Mouse (Mus musculus): ENCODE measurements around the gene Kbtbd8. TPM values are rescaled to one million over a fixed set of nuclear protein-coding genes. Genes with fewer than 3 reads are reported as not detected.
A peak's percentile ranks its signal among the peaks of the same experiment; 100 is the strongest.

Kbtbd8 gene
- 4.0 TPM in 2 replicates for polyA plus RNA-seq (2015; fragmentation: Nextera tagmentation; extraction: Ambion mirVana)

- H3K27ac ChIP-seq, result peak within 1 kb of the TSS; percentile 72
- no peaks in the 10 kb centered on the region for H3K9me3 ChIP-seq
- peak within 1 kb of the TSS; percentile 73 for H3K4me2 ChIP-seq
- no peaks in the 10 kb centered on the region; the same call in 1 of the 2 replicates for H3K27me3 ChIP-seq (replicated peaks)
- no peak for ATAC-seq (ENCODE audit: insufficient read depth, low FRiP score, low read depth)
- WGBS, result 21% methylated on average over 13 of the region's 13 CpGs
- no peaks in the 10 kb centered on the region for H3K36me3 ChIP-seq
- peak within 1 kb of the TSS; percentile 17; the same call in 1 of the 2 replicates for H3K9ac ChIP-seq
- H3K4me3 ChIP-seq (replicated peaks), result peak within 1 kb of the TSS; percentile 68
- no peaks in the 10 kb centered on the region for H3K4me1 ChIP-seq
Observed at GRCm38 (mm10) chr6:95116946-95117345, at the start of gene Kbtbd8. TSS of gene Kbtbd8 (plus strand) at chr6:95117240.

- Histone ChIP-seq H3K4me1 (no peaks in the 10 kb centered on the region), H3K4me2 (no peak overlapping the region), H3K27me3 (replicated peaks) (no peaks in the 10 kb centered on the region), H3K9me3 (no peaks in the 10 kb centered on the region), H3K9ac (no peak overlapping the region), H3K4me3 (replicated peaks) (no peak overlapping the region), H3K27ac (no peak overlapping the region), H3K36me3 (no peaks in the 10 kb centered on the region)
- ATAC-seq (ENCODE audit: insufficient read depth, low FRiP score, low read depth), result no peak
- 90% methylated on average over 10 of the region's 10 CpGs for WGBS
Observed at GRCm38 (mm10) chr6:95069753-95070152, 47.3 kb upstream of the Kbtbd8 start.

- no peak overlapping the region for H3K4me3 ChIP-seq (replicated peaks)
- no peaks in the 10 kb centered on the region for H3K36me3 ChIP-seq
- WGBS, result 77% methylated on average over 1 of the region's 1 CpGs
- no peaks in the 10 kb centered on the region for H3K4me1 ChIP-seq
- H3K9me3 ChIP-seq, result no peaks in the 10 kb centered on the region
- H3K9ac ChIP-seq, result no peak overlapping the region
- no peak overlapping the region for H3K27ac ChIP-seq
- no peaks in the 10 kb centered on the region for H3K27me3 ChIP-seq (replicated peaks)
- ATAC-seq (ENCODE audit: insufficient read depth, low FRiP score, low read depth), result no peak
- H3K4me2 ChIP-seq, result no peak overlapping the region
Observed at GRCm38 (mm10) chr6:95085276-95085675, 31.8 kb upstream of the Kbtbd8 start.

GRCm38 (mm10) chr6:95087154-95087846 lies 29.7 kb upstream of the Kbtbd8 start:
- Histone ChIP-seq H3K9ac (no peak overlapping the region), H3K36me3 (no peaks in the 10 kb centered on the region), H3K27ac (no peak overlapping the region), H3K27me3 (replicated peaks) (no peaks in the 10 kb centered on the region), H3K9me3 (no peaks in the 10 kb centered on the region), H3K4me1 (no peaks in the 10 kb centered on the region), H3K4me2 (no peak overlapping the region), H3K4me3 (replicated peaks) (no peak overlapping the region)
- no peak for ATAC-seq (ENCODE audit: insufficient read depth, low FRiP score, low read depth)
- WGBS, result 75% methylated on average over 6 of the region's 6 CpGs

- no peak overlapping the region for H3K9ac ChIP-seq
- no peak overlapping the region for H3K4me2 ChIP-seq
- no peak overlapping the region for H3K4me3 ChIP-seq (replicated peaks)
- H3K27ac ChIP-seq, result no peak overlapping the region
- H3K27me3 ChIP-seq (replicated peaks), result no peaks in the 10 kb centered on the region
- H3K4me1 ChIP-seq, result no peaks in the 10 kb centered on the region
- no peak for ATAC-seq (ENCODE audit: insufficient read depth, low FRiP score, low read depth)
- no peaks in the 10 kb centered on the region for H3K9me3 ChIP-seq
- WGBS, result 46% methylated on average over 4 of the region's 4 CpGs
- no peaks in the 10 kb centered on the region for H3K36me3 ChIP-seq
Observed at GRCm38 (mm10) chr6:95088075-95088474, 29.0 kb upstream of the Kbtbd8 start.

GRCm38 (mm10) chr6:95094695-95095094 lies 22.3 kb upstream of the Kbtbd8 start:
- Histone ChIP-seq H3K4me3 (replicated peaks) (no peak overlapping the region), H3K27me3 (replicated peaks) (no peaks in the 10 kb centered on the region)
- ATAC-seq (ENCODE audit: insufficient read depth, low FRiP score, low read depth), result no peak

GRCm38 (mm10) chr6:95098366-95099109 lies 18.5 kb upstream of the Kbtbd8 start:
- Histone ChIP-seq H3K9ac (no peak overlapping the region), H3K4me1 (0 out of 2 replicates have a peak, but pooled peaks cover 4% of the 10 kb centered on the region), H3K9me3 (no peaks in the 10 kb centered on the region), H3K27ac (no peak overlapping the region), H3K36me3 (no peaks in the 10 kb centered on the region), H3K4me2 (peak overlapping the region; percentile 30), H3K27me3 (replicated peaks) (no peaks in the 10 kb centered on the region), H3K4me3 (replicated peaks) (no peak overlapping the region)
- ATAC-seq (ENCODE audit: insufficient read depth, low FRiP score, low read depth), result peak; percentile 53; the same call in 1 of the 2 replicates
- 14% methylated on average over 21 of the region's 21 CpGs for WGBS

More at GRCm38 (mm10) chr6:95094695-95095094, 22.3 kb upstream of the Kbtbd8 start:
- Histone ChIP-seq H3K36me3 (no peaks in the 10 kb centered on the region), H3K4me2 (no peak overlapping the region), H3K4me1 (0 out of 2 replicates have a peak, but pooled peaks cover 4% of the 10 kb centered on the region), H3K9me3 (no peaks in the 10 kb centered on the region), H3K9ac (no peak overlapping the region), H3K27ac (no peak overlapping the region)
- WGBS, result 45% methylated on average over 2 of the region's 2 CpGs

- 0 out of 2 replicates have a peak, but pooled peaks cover 2% of the 10 kb centered on the region for H3K4me1 ChIP-seq
- no peaks in the 10 kb centered on the region for H3K9me3 ChIP-seq
- no peak overlapping the region for H3K4me2 ChIP-seq
- H3K36me3 ChIP-seq, result no peaks in the 10 kb centered on the region
- H3K9ac ChIP-seq, result no peak overlapping the region
- H3K4me3 ChIP-seq (replicated peaks), result no peak overlapping the region
- WGBS, result 67% methylated on average over 3 of the region's 3 CpGs
- H3K27ac ChIP-seq, result no peak overlapping the region
- H3K27me3 ChIP-seq (replicated peaks), result no peaks in the 10 kb centered on the region
- no peak for ATAC-seq (ENCODE audit: insufficient read depth, low FRiP score, low read depth)
Observed at GRCm38 (mm10) chr6:95103706-95104105, 13.3 kb upstream of the Kbtbd8 start.

- Histone ChIP-seq H3K36me3 (no peaks in the 10 kb centered on the region), H3K4me2 (no peak overlapping the region), H3K27ac (no peak overlapping the region), H3K4me3 (replicated peaks) (no peak overlapping the region), H3K9me3 (no peaks in the 10 kb centered on the region), H3K27me3 (replicated peaks) (no peaks in the 10 kb centered on the region), H3K9ac (no peak overlapping the region), H3K4me1 (no peaks in the 10 kb centered on the region)
- ATAC-seq (ENCODE audit: insufficient read depth, low FRiP score, low read depth), result no peak
Observed at GRCm38 (mm10) chr6:95108437-95108836, 8.6 kb upstream of the Kbtbd8 start.

- ATAC-seq (ENCODE audit: insufficient read depth, low FRiP score, low read depth), result no peak
- 88% methylated on average over 6 of the region's 6 CpGs for WGBS
- H3K9me3 ChIP-seq, result no peaks in the 10 kb centered on the region
Observed at GRCm38 (mm10) chr6:95109691-95110450, 7.2 kb upstream of the Kbtbd8 start.

GRCm38 (mm10) chr6:95112015-95112414 lies 5.0 kb upstream of the Kbtbd8 start:
- ATAC-seq (ENCODE audit: insufficient read depth, low FRiP score, low read depth), result no peak
- Histone ChIP-seq H3K27me3 (replicated peaks) (no peaks in the 10 kb centered on the region), H3K36me3 (no peaks in the 10 kb centered on the region), H3K9me3 (no peaks in the 10 kb centered on the region), H3K27ac (no peak overlapping the region), H3K4me1 (no peaks in the 10 kb centered on the region), H3K9ac (no peak overlapping the region), H3K4me2 (no peak overlapping the region), H3K4me3 (replicated peaks) (no peak overlapping the region)
- WGBS, result 66% methylated on average over 5 of the region's 5 CpGs

More at GRCm38 (mm10) chr6:95109691-95110450, 7.2 kb upstream of the Kbtbd8 start:
- no peak overlapping the region for H3K9ac ChIP-seq
- no peak overlapping the region for H3K4me2 ChIP-seq
- no peaks in the 10 kb centered on the region for H3K36me3 ChIP-seq
- H3K27me3 ChIP-seq (replicated peaks), result no peaks in the 10 kb centered on the region
- no peak overlapping the region for H3K4me3 ChIP-seq (replicated peaks)
- H3K4me1 ChIP-seq, result no peaks in the 10 kb centered on the region
- no peak overlapping the region for H3K27ac ChIP-seq
